Mouse (Mus musculus) lung, postnatal 25 days (tissue): ENCODE data around the gene Clcf1.

ENCODE experiments used
- DNase-seq: peaks from one replicate; pipeline ENCODE4 v3.0.0; 2022; ENCODE audit warnings: low spot score

Clcf1 gene

GRCm38 (mm10) chr19:4193129-4193528 lies 20.9 kb upstream of the Clcf1 start:
- DNase-seq, result no peak

- no peak for DNase-seq
Measured at GRCm38 (mm10) chr19:4194021-4194724, 19.9 kb upstream of the Clcf1 start.

GRCm38 (mm10) chr19:4194776-4195650 lies 19.0 kb upstream of the Clcf1 start:
- DNase-seq, result no peak

GRCm38 (mm10) chr19:4196048-4196447 lies 18.0 kb upstream of the Clcf1 start:
- DNase-seq, result no peak

GRCm38 (mm10) chr19:4196548-4196947 lies 17.5 kb upstream of the Clcf1 start:
- no peak for DNase-seq

GRCm38 (mm10) chr19:4197180-4197579 lies 16.9 kb upstream of the Clcf1 start:
- DNase-seq, result no peak

GRCm38 (mm10) chr19:4201291-4201909 lies 12.6 kb upstream of the Clcf1 start, which contains the start of gene Rad9a:
Gene Rad9a (minus strand): TSS chr19:4201662.
- DNase-seq, result peak; percentile 98

GRCm38 (mm10) chr19:4202149-4202548 lies 11.9 kb upstream of the Clcf1 start:
- no peak for DNase-seq

GRCm38 (mm10) chr19:4203148-4203547 lies 10.9 kb upstream of the Clcf1 start:
- peak; percentile 31 for DNase-seq

- DNase-seq, result peak; percentile 71
Measured at GRCm38 (mm10) chr19:4203604-4204326, 10.3 kb upstream of the Clcf1 start.

GRCm38 (mm10) chr19:4204889-4205288 lies 9.1 kb upstream of the Clcf1 start:
- no peak for DNase-seq

- peak; percentile 83 for DNase-seq
Measured at GRCm38 (mm10) chr19:4206971-4207370, 7.1 kb upstream of the Clcf1 start.

- DNase-seq, result no peak
Measured at GRCm38 (mm10) chr19:4208563-4208962, 5.5 kb upstream of the Clcf1 start.

- DNase-seq, result no peak
Measured at GRCm38 (mm10) chr19:4211891-4212588, 2.0 kb upstream of the Clcf1 start.

- no peak for DNase-seq
Measured at GRCm38 (mm10) chr19:4213524-4213974, 489 bp upstream of the Clcf1 start.

GRCm38 (mm10) chr19:4214771-4215450 lies 873 bp downstream of the Clcf1 start:
- peak; percentile 29 for DNase-seq

- no peak for DNase-seq
Measured at GRCm38 (mm10) chr19:4215451-4215840, 1.4 kb downstream of the Clcf1 start.

GRCm38 (mm10) chr19:4216041-4216685 lies 2.1 kb downstream of the Clcf1 start:
- DNase-seq, result peak; percentile 48

- DNase-seq, result no peak
Measured at GRCm38 (mm10) chr19:4217140-4217539, 3.1 kb downstream of the Clcf1 start.

GRCm38 (mm10) chr19:4217855-4218254 lies 3.8 kb downstream of the Clcf1 start:
- DNase-seq, result no peak
